Mouse (Mus musculus) kidney, adult 10 weeks (tissue): Measurements from ENCODE around the gene Siva1. TPM values are rescaled to one million over a fixed set of nuclear protein-coding genes. Genes with fewer than 3 reads are reported as not detected.

Experiments used
- polyA plus RNA-seq: library from polyadenylated mRNA; stranded (reverse); fragments of 350-450 nt; fragmentation: Illumina TruSeq; extraction: RNeasy Lipid Tissue Mini Kit (QIAGEN cat#74804); gene quantifications from one replicate; pipeline ENCODE4 v1.2.3, GENCODE M21; 2014; ENCODE audit warnings: low read depth, low replicate concordance

The Siva1 gene
- 1.9 TPM for polyA plus RNA-seq

GRCm38 (mm10) chr12:112644180-112644854 is at the start of gene Siva1:
Siva1 (plus strand) TSS chr12:112644679.

GRCm38 (mm10) chr12:112619686-112620353 is 24.7 kb upstream of the Siva1 start, which contains the start of gene Adssl1:
Adssl1 (plus strand) TSS chr12:112620045.

GRCm38 (mm10) chr12:112674132-112675011 is 29.9 kb downstream of the Siva1 start, which contains the start of gene Akt1:
Akt1 (minus strand) TSS chr12:112674884.

GRCm38 (mm10) chr12:112678555-112679026 is 34.1 kb downstream of the Siva1 start, which contains the start of gene Zbtb42:
Zbtb42 (plus strand) TSS chr12:112678828.

Other genes starting within 250 kb of the Siva1 start
- not detected for gene A530016L24Rik, start 155.2 kb upstream of the Siva1 start, polyA plus RNA-seq
- not detected for gene Tmem179, start 127.9 kb upstream of the Siva1 start, polyA plus RNA-seq
- 0.24 TPM for gene Inf2, start 55.9 kb upstream of the Siva1 start, polyA plus RNA-seq
- gene Adssl1, start 24.6 kb upstream of the Siva1 start, polyA plus RNA-seq: 1.5 TPM
- gene Akt1, start 30.2 kb downstream of the Siva1 start, polyA plus RNA-seq: 2.5 TPM
- gene Zbtb42, start 34.1 kb downstream of the Siva1 start, polyA plus RNA-seq: 0.24 TPM
- gene Cep170b, start 75.8 kb downstream of the Siva1 start, polyA plus RNA-seq: 23.6 TPM
- 0.20 TPM for gene Pld4, start 116.0 kb downstream of the Siva1 start, polyA plus RNA-seq
- 0.16 TPM for gene Ahnak2, start 158.0 kb downstream of the Siva1 start, polyA plus RNA-seq
- 5.5 TPM for gene Clba1, start 164.3 kb downstream of the Siva1 start, polyA plus RNA-seq
- 3.3 TPM for gene Cdca4, start 184.7 kb downstream of the Siva1 start, polyA plus RNA-seq
- not detected for gene Gpr132, start 223.5 kb downstream of the Siva1 start, polyA plus RNA-seq